ENCODE assay signal across 18 mouse cellular contexts in genomic region chr1:67820092-67820491, GRCm38 (mm10).
"Had no signal": no experiment of that assay in that cellular context is flagged by ENCODE, and none has a peak within 500 bp of the region (broad histone marks: within the 10 kb centered on the region; RNA-seq: fewer than 3 reads in every experiment).

No protein-coding gene starts in this region.

- H3K27me3 ChIP-seq: midbrain, embryonic 13.5 days; midbrain, embryonic 15.5 days; neural tube, embryonic 13.5 days; neural tube, embryonic 15.5 days had no signal

- H3K36me3 ChIP-seq: midbrain, embryonic 10.5 days; midbrain, embryonic 13.5 days; midbrain, embryonic 15.5 days; neural tube, embryonic 13.5 days; neural tube, embryonic 15.5 days had no signal

- H3K4me2 ChIP-seq: lung, embryonic 14.5 days; midbrain, embryonic 13.5 days; midbrain, embryonic 15.5 days; neural tube, embryonic 13.5 days; neural tube, embryonic 15.5 days had no signal

- DNase-seq: lung, adult 18-20 months; lung, embryonic 14.5 days; lung, postnatal 10 days; lung, postnatal 4 days; retina, postnatal 1 day; right cerebral cortex, adult 18-20 months; right cerebral cortex, postnatal 25 days; right cerebral cortex, postnatal 4 days; spleen, adult 18-20 months; thymus, adult 18-20 months; thymus, postnatal 14 days; thymus, postnatal 36 days had no signal

- H3K4me1 ChIP-seq: midbrain, embryonic 10.5 days; midbrain, embryonic 13.5 days; midbrain, embryonic 15.5 days; neural tube, embryonic 13.5 days; neural tube, embryonic 15.5 days had no signal

- H3K27ac ChIP-seq: midbrain, embryonic 10.5 days; midbrain, embryonic 13.5 days; midbrain, embryonic 15.5 days; neural tube, embryonic 13.5 days; neural tube, embryonic 15.5 days had no signal

- H3K9me3 ChIP-seq: midbrain, embryonic 10.5 days; midbrain, embryonic 13.5 days; midbrain, embryonic 15.5 days; neural tube, embryonic 13.5 days; neural tube, embryonic 15.5 days had no signal

- H3K9ac ChIP-seq: lung, embryonic 14.5 days; midbrain, embryonic 13.5 days; midbrain, embryonic 15.5 days; neural tube, embryonic 13.5 days; neural tube, embryonic 15.5 days had no signal

- H3K4me3 ChIP-seq: midbrain, embryonic 10.5 days; midbrain, embryonic 13.5 days; midbrain, embryonic 15.5 days; myocyte; neural tube, embryonic 13.5 days; neural tube, embryonic 15.5 days had no signal

- ATAC-seq: midbrain, embryonic 13.5 days; midbrain, embryonic 15.5 days had no signal
